Mouse (Mus musculus): ENCODE data around the gene Prdm2.

DNA sequence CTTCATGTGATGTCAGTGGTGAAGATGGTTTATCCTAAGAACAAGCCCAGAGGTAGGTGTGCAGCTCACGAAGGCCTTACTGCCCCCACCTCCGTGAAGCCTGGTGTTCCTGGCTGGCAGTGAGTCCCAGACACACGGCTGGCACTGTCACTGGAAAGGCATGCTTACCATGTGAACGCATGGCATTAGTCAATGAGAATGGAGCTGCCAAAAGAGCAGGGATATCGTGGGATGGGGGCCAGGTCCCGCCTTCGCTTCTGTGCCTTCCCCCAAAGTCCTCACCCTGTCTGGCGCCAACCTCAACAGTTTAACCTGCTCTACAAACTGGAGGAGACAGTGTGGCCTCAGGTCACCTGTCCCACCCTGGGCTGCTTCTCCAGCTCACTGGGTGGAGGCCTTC is 92.8 kb downstream of the Prdm2 start:
- TF ChIP-seq CTCF (IDR thresholded peaks at IDR 0.05; ENCODE audit: control insufficient read depth, insufficient read depth, insufficient read length) (no peak), USF1 (IDR thresholded peaks at IDR 0.05; ENCODE audit: low read depth) (no peak), MYOG (IDR thresholded peaks at IDR 0.05; ENCODE audit: control insufficient read depth, extremely low read depth, insufficient read length) (no peak), MAX (IDR thresholded peaks at IDR 0.05) (no peak), MYOD1 (IDR thresholded peaks at IDR 0.05; ENCODE audit: control insufficient read depth, insufficient read length, low read depth) (no peak)

Data from C2C12 (cell line).